Mouse (Mus musculus) lung, postnatal 0 days (tissue): Measurements from ENCODE around the gene Atp2a2.

Experiments
- CTCF ChIP-seq: IDR thresholded peaks from 2 replicates; pipeline ENCODE4 v1.5.1; 2016; ENCODE audit warnings: antibody characterized with exemption, mild to moderate bottlenecking
- EP300 ChIP-seq: IDR thresholded peaks from 2 replicates; pipeline ENCODE4 v1.6.1; 2016; ENCODE audit warnings: antibody characterized with exemption, mild to moderate bottlenecking, control low read depth

GRCm38 (mm10) chr5:122498046-122498445 lies 4.0 kb downstream of the Atp2a2 start:
- TF ChIP-seq CTCF: no peak
- no peak for TF ChIP-seq EP300
